Mouse (Mus musculus) ES-Bruce4 (cell line): ENCODE measurements around the gene Bzw2. TPM values are rescaled to one million over a fixed set of nuclear protein-coding genes. Genes with fewer than 3 reads are reported as not detected.

Experiments used
- H3K27ac ChIP-seq: 2 replicates; pipeline ENCODE4 v1.5.1; 2012; ENCODE audit warnings: low read length, inconsistent platforms; ENCODE audit not compliant: insufficient read depth
- H3K27me3 ChIP-seq: 2 replicates; pipeline ENCODE4 v1.6.1; 2012; ENCODE audit warnings: mild to moderate bottlenecking, low read length, inconsistent platforms; ENCODE audit not compliant: control insufficient read depth, poor library complexity, insufficient read depth, severe bottlenecking
- H3K36me3 ChIP-seq: 2 replicates; pipeline ENCODE4 v1.6.1; 2012; ENCODE audit warnings: inconsistent platforms, mild to moderate bottlenecking, low read length, moderate library complexity; ENCODE audit not compliant: control insufficient read depth, poor library complexity, insufficient read depth, severe bottlenecking
- H3K4me1 ChIP-seq: one replicate; pipeline ENCODE4 v1.8.1; 2011; ENCODE audit warnings: low read length; ENCODE audit not compliant: control insufficient read depth, insufficient read depth
- H3K4me3 ChIP-seq: 2 replicates; pipeline ENCODE4 v1.5.1; 2011; ENCODE audit warnings: low read depth, mild to moderate bottlenecking, low read length
- H3K9ac ChIP-seq: 2 replicates; pipeline ENCODE4 v1.6.1; 2012; ENCODE audit warnings: low read depth, mild to moderate bottlenecking, inconsistent platforms; ENCODE audit not compliant: poor library complexity, severe bottlenecking
- H3K9me3 ChIP-seq: replicated peaks from 2 replicates; pipeline ENCODE4 v1.6.1; 2012; ENCODE audit warnings: mild to moderate bottlenecking, low read length, inconsistent platforms; ENCODE audit not compliant: control insufficient read depth, poor library complexity, insufficient read depth, severe bottlenecking
- CTCF ChIP-seq: IDR thresholded peaks from one replicate; pipeline ENCODE4 v1.8.1; 2011; ENCODE audit warnings: low read depth, low read length
- EP300 ChIP-seq: IDR thresholded peaks from 2 replicates; pipeline ENCODE4 v1.6.1; 2011; ENCODE audit warnings: low read depth, low read length; ENCODE audit not compliant: insufficient read depth
- POLR2A ChIP-seq: IDR thresholded peaks from one replicate; pipeline ENCODE4 v1.8.1; 2011; ENCODE audit warnings: low read length; ENCODE audit not compliant: insufficient read depth
- polyA plus RNA-seq: library from polyadenylated mRNA; stranded (reverse); fragments of >200 nt; gene quantifications from 2 replicates; pipeline ENCODE4 v1.2.4, GENCODE M21; 2011; ENCODE audit warnings: low read depth; ENCODE audit not compliant: missing spikeins, insufficient read depth, insufficient read length

Gene Bzw2
- polyA plus RNA-seq, 1 experiment: 190 TPM

DNA sequence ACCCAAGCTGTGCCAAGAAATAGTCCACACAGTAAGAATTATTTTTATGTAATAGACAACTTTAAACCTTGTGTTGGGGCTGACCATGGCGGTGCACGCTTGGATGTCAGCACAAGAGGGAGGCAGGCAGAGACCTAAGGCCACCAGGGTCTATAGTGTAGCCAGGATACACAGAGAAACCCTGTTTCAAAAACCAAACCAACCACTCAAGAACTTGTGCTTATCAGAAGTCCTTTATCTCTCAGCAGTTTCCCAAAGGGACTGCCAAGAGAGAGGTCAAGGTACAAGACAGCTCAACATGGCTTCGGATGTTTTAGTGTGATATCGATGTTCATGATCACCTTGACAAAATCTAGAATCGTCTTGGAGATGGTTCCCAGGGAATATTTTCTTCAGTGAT is 24.3 kb downstream of the Bzw2 start:
- Histone ChIP-seq H3K27me3 (no peaks in the 10 kb centered on the region), H3K9me3 (no peaks in the 10 kb centered on the region), H3K36me3 (peaks cover 32% of the 10 kb centered on the region), H3K9ac (no peak overlapping the region), H3K27ac (no peak overlapping the region), H3K4me3 (no peak overlapping the region), H3K4me1 (no peaks in the 10 kb centered on the region)
- TF ChIP-seq EP300: no peak
- TF ChIP-seq POLR2A: no peak
- no peak for TF ChIP-seq CTCF

DNA sequence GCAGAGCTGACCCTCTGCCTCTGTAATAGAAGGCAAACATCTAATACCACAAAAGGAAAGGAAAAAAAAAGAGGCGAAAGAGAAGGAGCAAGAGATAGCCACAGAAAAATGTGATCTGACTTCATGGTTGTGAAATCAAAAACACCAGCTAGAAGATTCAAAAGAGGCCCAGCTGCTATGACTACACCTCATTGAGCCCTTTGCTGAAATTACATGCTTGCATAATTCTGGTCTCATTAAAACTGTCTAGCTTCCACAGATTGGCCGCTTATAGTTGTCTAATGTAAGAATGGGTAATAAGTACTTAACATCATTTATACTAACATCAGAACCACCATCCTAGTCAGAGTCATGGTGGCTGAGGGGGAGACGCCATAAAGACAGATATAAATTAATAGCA is 25.2 kb downstream of the Bzw2 start:
- H3K4me3 ChIP-seq: no peak overlapping the region
- H3K9ac ChIP-seq: no peak overlapping the region
- TF ChIP-seq CTCF (no peak), POLR2A (no peak), EP300 (no peak)
- H3K36me3 ChIP-seq: peaks cover 34% of the 10 kb centered on the region
- H3K4me1 ChIP-seq: no peaks in the 10 kb centered on the region
- no peak overlapping the region for H3K27ac ChIP-seq
- H3K27me3 ChIP-seq: no peaks in the 10 kb centered on the region
- H3K9me3 ChIP-seq: no peaks in the 10 kb centered on the region

DNA sequence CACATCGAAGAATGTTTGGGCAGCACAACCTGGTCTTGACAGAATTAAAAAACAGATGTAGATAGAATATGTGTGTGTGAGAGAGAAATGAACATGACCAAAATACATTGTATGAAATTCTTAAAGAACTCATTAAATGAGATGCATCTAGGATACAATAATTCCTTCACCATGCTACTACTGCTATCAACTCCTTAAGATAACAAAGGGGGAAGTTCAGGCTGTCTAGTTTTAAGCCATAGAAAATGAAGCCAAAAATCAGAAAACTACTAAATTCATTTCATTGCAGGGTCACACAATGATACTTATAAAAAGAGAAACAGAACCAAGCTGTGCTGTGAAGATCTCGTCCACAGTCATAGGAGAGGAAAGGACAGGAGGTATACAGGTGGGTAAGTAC is 25.6 kb downstream of the Bzw2 start:
- Histone ChIP-seq H3K36me3 (peaks cover 34% of the 10 kb centered on the region), H3K27me3 (no peaks in the 10 kb centered on the region)

DNA sequence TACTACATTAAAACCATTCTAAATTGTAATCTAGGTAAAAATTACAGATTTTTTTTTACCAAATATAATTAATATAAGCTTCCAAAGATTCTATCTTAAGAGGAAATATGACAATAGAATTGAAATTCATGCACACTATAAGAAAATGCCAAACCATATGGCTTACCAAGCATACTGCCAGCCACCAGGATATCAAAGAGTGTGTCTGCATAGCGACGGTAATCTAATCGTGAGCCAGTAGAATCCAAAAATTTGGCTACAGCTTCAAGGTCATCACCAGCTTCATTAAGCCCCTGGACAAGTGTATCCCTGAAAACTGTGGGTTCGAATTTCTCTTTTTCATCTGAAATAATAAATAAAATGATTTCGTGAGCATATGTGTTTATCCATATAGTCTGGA is 28.1 kb downstream of the Bzw2 start:
- Histone ChIP-seq H3K4me3 (no peak overlapping the region), H3K9me3 (no peaks in the 10 kb centered on the region), H3K36me3 (peaks cover 29% of the 10 kb centered on the region), H3K27ac (no peak overlapping the region), H3K4me1 (no peaks in the 10 kb centered on the region), H3K27me3 (no peaks in the 10 kb centered on the region), H3K9ac (no peak overlapping the region)
- TF ChIP-seq POLR2A: no peak
- no peak for TF ChIP-seq CTCF
- no peak for TF ChIP-seq EP300

More for the DNA sequence above, 25.6 kb downstream of the Bzw2 start:
- no peak for TF ChIP-seq CTCF
- no peak for TF ChIP-seq EP300
- no peak for TF ChIP-seq POLR2A
- no peak overlapping the region for H3K4me3 ChIP-seq
- no peaks in the 10 kb centered on the region for H3K4me1 ChIP-seq
- H3K9ac ChIP-seq: no peak overlapping the region
- no peaks in the 10 kb centered on the region for H3K9me3 ChIP-seq
- no peak overlapping the region for H3K27ac ChIP-seq

DNA sequence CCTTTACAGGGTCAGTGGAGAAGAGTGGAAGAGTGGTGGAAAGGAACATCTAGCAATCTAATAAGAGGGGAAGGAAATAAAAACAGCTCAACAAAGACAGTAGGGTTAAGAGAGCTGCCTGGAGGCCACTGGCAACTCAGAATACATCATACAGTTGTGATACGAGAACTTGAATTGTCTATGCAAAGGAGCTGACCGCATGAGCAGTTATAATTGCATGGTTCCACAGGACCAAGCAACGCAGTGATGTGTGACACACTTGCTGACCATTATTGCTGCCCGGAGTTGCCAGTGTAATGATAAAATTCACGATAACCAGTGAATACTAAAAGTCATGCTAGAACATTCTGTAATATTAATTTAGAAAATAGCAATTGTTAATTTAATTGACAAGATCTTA is 31.8 kb downstream of the Bzw2 start:
- Histone ChIP-seq H3K27ac (no peak overlapping the region), H3K27me3 (no peaks in the 10 kb centered on the region), H3K4me3 (no peak overlapping the region), H3K9ac (no peak overlapping the region), H3K4me1 (no peaks in the 10 kb centered on the region), H3K9me3 (no peaks in the 10 kb centered on the region), H3K36me3 (peaks cover 37% of the 10 kb centered on the region)
- TF ChIP-seq CTCF (no peak), POLR2A (no peak), EP300 (no peak)

DNA sequence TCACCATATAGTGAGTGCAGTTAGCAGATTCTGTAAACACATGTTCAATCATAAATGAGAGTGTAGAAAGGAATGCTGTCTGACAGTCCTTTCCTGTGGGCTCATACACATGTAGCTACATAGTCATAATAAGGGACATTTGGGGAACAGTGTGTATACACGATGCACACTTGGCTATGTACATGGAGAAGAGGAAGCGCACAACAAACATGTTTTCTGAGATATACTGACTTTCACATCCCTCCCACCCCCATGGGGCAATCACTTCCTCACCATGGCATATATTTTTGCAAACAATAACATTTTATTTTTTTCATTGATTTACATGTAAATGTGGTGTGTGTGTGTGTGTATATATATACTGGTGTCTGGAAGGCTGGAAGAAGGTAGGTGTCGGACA is 38.6 kb downstream of the Bzw2 start:
- H3K9me3 ChIP-seq: no peaks in the 10 kb centered on the region
- no peak overlapping the region for H3K9ac ChIP-seq
- H3K4me3 ChIP-seq: no peak overlapping the region
- no peaks in the 10 kb centered on the region for H3K27me3 ChIP-seq
- no peaks in the 10 kb centered on the region for H3K4me1 ChIP-seq
- H3K36me3 ChIP-seq: peaks cover 59% of the 10 kb centered on the region
- no peak for TF ChIP-seq CTCF
- TF ChIP-seq POLR2A: no peak
- TF ChIP-seq EP300: no peak
- no peak overlapping the region for H3K27ac ChIP-seq
